Mouse (Mus musculus) gastrocnemius, postnatal 10 days (tissue): ENCODE data around the gene Olfr1507. TPM values are rescaled to one million over a fixed set of nuclear protein-coding genes. Genes with fewer than 3 reads are reported as not detected.

ENCODE experiments used
- DNase-seq: peaks from one replicate; pipeline ENCODE4 v3.0.0; 2021; ENCODE audit warnings: mixed read lengths
- long read RNA-seq, 2 experiments: library from polyadenylated mRNA; stranded (forward); transcript quantifications; one replicate each; pipeline ENCODE4 v2.0.0; 2021
- total RNA-seq, 2 experiments: library from RNA; stranded (reverse); gene quantifications; 2 replicates each; pipeline ENCODE4 v1.2.3; 2021

Gene Olfr1507
- total RNA-seq, result not detected
- long read RNA-seq, experiment 1, result 0 reads
- long read RNA-seq, experiment 2, result 0 reads

GRCm38 (mm10) chr14:52495516-52495915 lies at the start of gene Olfr1507:
Gene Olfr1507 (minus strand): TSS chr14:52495749.
- DNase-seq, result no peak

DNA sequence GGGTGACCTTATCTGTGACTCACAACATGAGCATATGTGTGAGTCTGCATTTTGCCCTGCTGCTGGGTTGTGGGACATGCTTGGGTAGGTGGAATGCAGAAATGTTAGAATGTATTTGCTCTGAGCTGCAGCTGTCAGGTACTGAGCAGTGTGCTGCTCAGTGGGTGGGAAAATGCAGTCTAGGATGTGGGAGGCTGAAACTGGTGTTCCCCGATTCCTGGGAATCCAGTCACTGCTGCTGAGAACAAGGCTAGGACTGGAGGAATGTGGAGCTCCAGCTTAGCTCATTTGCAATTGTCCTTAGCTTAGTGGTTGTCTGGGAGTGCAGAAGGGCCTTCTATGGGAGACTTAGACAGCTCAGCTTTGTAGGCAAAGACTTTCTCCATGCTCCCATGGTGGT lies 37.8 kb upstream of the Olfr1507 start:
- DNase-seq, result no peak

DNA sequence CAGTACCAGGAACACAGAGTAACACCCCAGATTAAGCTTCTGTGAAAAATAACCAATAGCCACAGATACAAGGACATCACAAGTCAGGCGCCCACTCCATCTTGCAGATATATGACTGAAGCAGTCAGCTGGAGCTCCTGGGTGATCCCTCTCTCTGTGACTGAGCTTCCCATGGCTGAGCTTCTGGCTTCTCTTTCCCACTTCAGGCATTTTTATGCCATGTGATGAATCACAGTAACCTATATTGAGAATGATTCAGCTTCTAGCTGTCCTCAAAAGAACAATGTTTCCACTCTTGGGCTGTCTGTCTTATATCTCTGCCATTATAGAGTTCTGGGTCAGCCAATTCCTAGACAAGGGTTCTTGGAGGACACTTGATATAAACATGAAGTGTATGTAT lies 29.4 kb upstream of the Olfr1507 start:
- DNase-seq, result no peak

DNA sequence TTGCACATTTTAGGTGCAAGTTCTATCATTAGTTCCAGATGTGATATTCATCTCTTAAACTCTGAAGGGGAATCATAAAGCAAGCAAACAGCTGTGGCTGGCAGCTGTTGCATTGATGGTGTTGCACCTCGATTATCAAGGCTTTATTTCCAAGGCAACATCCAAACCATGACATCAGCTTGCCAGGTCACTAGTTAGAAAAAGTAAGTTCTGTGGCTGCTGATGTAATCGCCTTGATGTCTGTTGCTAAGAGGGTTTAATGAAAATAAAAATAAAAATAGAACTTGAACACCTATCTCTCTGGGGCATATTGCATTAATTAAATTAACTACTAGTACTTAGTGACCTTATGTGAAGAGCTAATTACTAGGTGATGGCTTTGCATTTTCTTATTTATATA lies 28.2 kb downstream of the Olfr1507 start, which contains the start of gene Olfr1508:
Gene Olfr1508, minus strand, starts transcription at position 101 of the 400 bp plus-strand sequence.
- no peak for DNase-seq

- no peak for DNase-seq
These were observed 29.8 kb downstream of the Olfr1507 start for GRCm38 (mm10) chr14:52465738-52466137.

- no peak for DNase-seq
These were observed 33.6 kb downstream of the Olfr1507 start for GRCm38 (mm10) chr14:52461928-52462327.

GRCm38 (mm10) chr14:52451138-52451537 lies 44.4 kb downstream of the Olfr1507 start:
- no peak for DNase-seq

DNA sequence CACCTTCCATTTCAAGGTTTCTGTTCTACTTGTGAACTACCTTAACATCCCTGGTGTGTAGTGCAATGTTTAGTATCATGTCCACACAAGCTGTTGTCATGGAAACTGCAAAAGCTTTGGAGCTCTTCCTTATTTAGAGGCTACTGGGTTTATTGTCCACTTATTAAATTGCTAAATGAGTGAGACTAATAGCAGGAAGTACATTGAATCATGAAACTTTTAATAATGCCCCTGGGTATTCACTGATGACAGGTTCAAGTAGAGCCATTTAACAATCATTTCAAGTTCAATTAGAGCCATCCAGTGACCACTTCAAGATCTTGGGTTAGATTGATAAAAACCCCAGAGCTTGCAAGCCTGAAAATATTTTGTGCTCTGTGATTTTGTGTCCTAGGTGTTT lies 52.9 kb downstream of the Olfr1507 start, which contains the start of gene Olfr1509:
Gene Olfr1509, plus strand, starts transcription at position 301 of the 400 bp plus-strand sequence.
- DNase-seq, result no peak

Other genes starting within 250 kb of the Olfr1507 start
- gene Chd8, start 238.0 kb downstream of the Olfr1507 start, total RNA-seq, result 10 to 100 TPM; 46.7 to 62.6 TPM
- gene Tox4, start 216.6 kb downstream of the Olfr1507 start, total RNA-seq, result 10 to 100 TPM; 31.3 to 33.8 TPM
- 1 to 10 TPM; 7.1 to 8.3 TPM for gene Rab2b, start 216.2 kb downstream of the Olfr1507 start, total RNA-seq
- 10 to 100 TPM; 16.3 to 17.3 TPM for gene Mettl3, start 190.6 kb downstream of the Olfr1507 start, total RNA-seq
- gene Sall2, start 167.0 kb downstream of the Olfr1507 start, total RNA-seq, result 1 to 10 TPM; 3.1 to 5.0 TPM
- not detected for gene Olfr1513, start 139.3 kb downstream of the Olfr1507 start, total RNA-seq
- gene Olfr1512, start 116.6 kb downstream of the Olfr1507 start, total RNA-seq, result not detected
- gene Olfr1511, start 98.4 kb downstream of the Olfr1507 start, total RNA-seq, result not detected
- gene Olfr1510, start 81.4 kb downstream of the Olfr1507 start, total RNA-seq, result not detected
- gene Olfr1509, start 52.8 kb downstream of the Olfr1507 start, total RNA-seq, result not detected
- not detected for gene Olfr1508, start 28.3 kb downstream of the Olfr1507 start, total RNA-seq